ENCODE assay signal across 22 mouse cellular contexts in genomic region chr1:121343966-121344365, GRCm38 (mm10). TPM values are rescaled to one million over a fixed set of nuclear protein-coding genes. Genes with fewer than 3 reads are reported as not detected.
DNase-seq lines count a peak whose midpoint lies in the region; ATAC-seq and TF ChIP-seq lines count a peak whose summit lies in the region.
"Had no signal": no experiment of that assay in that cellular context is flagged by ENCODE, and none has a peak within 500 bp of the region (broad histone marks: within the 10 kb centered on the region; RNA-seq: fewer than 3 reads in every experiment).

No protein-coding gene starts in this region.

- no peak overlapping the region for H3K4me3 ChIP-seq in intestine, embryonic 15.5 days (replicated peaks)
- H3K4me3 ChIP-seq in intestine, postnatal 0 days (ENCODE audit: low read depth, low read length): no peak overlapping the region
- no peak overlapping the region for H3K4me3 ChIP-seq in lung, embryonic 16.5 days (ENCODE audit: low read length)
- no peak overlapping the region for H3K4me3 ChIP-seq in intestine, embryonic 16.5 days (ENCODE audit: low read length)
- H3K4me3 ChIP-seq in stomach, embryonic 16.5 days (replicated peaks; ENCODE audit: low read length): no peak overlapping the region
- H3K4me3 ChIP-seq: embryonic facial prominence, embryonic 13.5 days; forebrain, embryonic 12.5 days; heart, adult 2 months; heart, embryonic 12.5 days; hindbrain, embryonic 10.5 days had no signal

- H3K4me1 ChIP-seq in intestine, embryonic 15.5 days (replicated peaks): no peaks in the 10 kb centered on the region
- no peaks in the 10 kb centered on the region for H3K4me1 ChIP-seq in intestine, postnatal 0 days (replicated peaks; ENCODE audit: control insufficient read depth, insufficient read depth, low read length)
- no peaks in the 10 kb centered on the region; the same call in 1 of the 2 replicates for H3K4me1 ChIP-seq in lung, embryonic 16.5 days (replicated peaks; ENCODE audit: control insufficient read depth, insufficient read depth, low read length)
- peaks cover 7% of the 10 kb centered on the region; the same call in 1 of the 2 replicates for H3K4me1 ChIP-seq in intestine, embryonic 16.5 days (ENCODE audit: control insufficient read depth, insufficient read depth, low read length)
- no peaks in the 10 kb centered on the region for H3K4me1 ChIP-seq in stomach, embryonic 16.5 days (ENCODE audit: control insufficient read depth, insufficient read depth, low read length)
- H3K4me1 ChIP-seq: embryonic facial prominence, embryonic 13.5 days; forebrain, embryonic 12.5 days; heart, embryonic 12.5 days; hindbrain, embryonic 10.5 days had no signal

- no peak overlapping the region; the same call in 1 of the 2 replicates for H3K4me2 ChIP-seq in intestine, embryonic 15.5 days (replicated peaks)
- H3K4me2 ChIP-seq in intestine, postnatal 0 days (replicated peaks; ENCODE audit: low read depth): no peak overlapping the region
- H3K4me2 ChIP-seq in lung, embryonic 16.5 days (ENCODE audit: low read depth, low read length): no peak overlapping the region
- no peak overlapping the region for H3K4me2 ChIP-seq in intestine, embryonic 16.5 days (ENCODE audit: low read depth, low read length)
- no peak overlapping the region; the same call in 1 of the 2 replicates for H3K4me2 ChIP-seq in stomach, embryonic 16.5 days (ENCODE audit: low read depth, low read length)
- H3K4me2 ChIP-seq: embryonic facial prominence, embryonic 13.5 days; forebrain, embryonic 12.5 days; heart, embryonic 12.5 days had no signal

- WGBS in intestine, embryonic 15.5 days: 32% methylated on average over 5 of the region's 5 CpGs
- WGBS in intestine, postnatal 0 days: 20% methylated on average over 5 of the region's 5 CpGs
- 38% methylated on average over 5 of the region's 5 CpGs for WGBS in lung, embryonic 16.5 days
- WGBS in intestine, embryonic 16.5 days: 33% methylated on average over 5 of the region's 5 CpGs
- WGBS in stomach, embryonic 16.5 days: 27% methylated on average over 5 of the region's 5 CpGs

- TF ChIP-seq CTCF in intestine, postnatal 0 days (IDR thresholded peaks at IDR 0.05; ENCODE audit: low read depth): no peak

- no peaks in the 10 kb centered on the region for H3K27me3 ChIP-seq in intestine, embryonic 15.5 days (replicated peaks)
- H3K27me3 ChIP-seq in intestine, postnatal 0 days (replicated peaks; ENCODE audit: control insufficient read depth, insufficient read depth, low read length): no peaks in the 10 kb centered on the region
- no peaks in the 10 kb centered on the region for H3K27me3 ChIP-seq in lung, embryonic 16.5 days (ENCODE audit: control insufficient read depth, insufficient read depth, low read depth, low read length)
- H3K27me3 ChIP-seq in intestine, embryonic 16.5 days (replicated peaks; ENCODE audit: control insufficient read depth, insufficient read depth, low read length): no peaks in the 10 kb centered on the region
- no peaks in the 10 kb centered on the region for H3K27me3 ChIP-seq in stomach, embryonic 16.5 days (ENCODE audit: control insufficient read depth, insufficient read depth, low read length)
- H3K27me3 ChIP-seq: CH12.LX; embryonic facial prominence, embryonic 13.5 days; forebrain, embryonic 12.5 days; heart, embryonic 12.5 days had no signal

- H3K36me3 ChIP-seq in intestine, embryonic 15.5 days: no peaks in the 10 kb centered on the region
- H3K36me3 ChIP-seq in intestine, postnatal 0 days (ENCODE audit: control insufficient read depth, insufficient read depth): no peaks in the 10 kb centered on the region
- H3K36me3 ChIP-seq in lung, embryonic 16.5 days (ENCODE audit: control insufficient read depth, insufficient read depth, low read length): no peaks in the 10 kb centered on the region
- no peaks in the 10 kb centered on the region for H3K36me3 ChIP-seq in intestine, embryonic 16.5 days (ENCODE audit: control insufficient read depth, insufficient read depth, low read length)
- no peaks in the 10 kb centered on the region for H3K36me3 ChIP-seq in stomach, embryonic 16.5 days (ENCODE audit: control insufficient read depth, insufficient read depth, low read length)
- H3K36me3 ChIP-seq: embryonic facial prominence, embryonic 13.5 days; forebrain, embryonic 12.5 days; heart, embryonic 12.5 days; hindbrain, embryonic 10.5 days had no signal

- no peak overlapping the region for H3K27ac ChIP-seq in intestine, embryonic 15.5 days
- no peak overlapping the region for H3K27ac ChIP-seq in intestine, postnatal 0 days (ENCODE audit: low read depth, low read length)
- H3K27ac ChIP-seq in lung, embryonic 16.5 days (ENCODE audit: low read length): no peak overlapping the region
- no peak overlapping the region for H3K27ac ChIP-seq in intestine, embryonic 16.5 days (ENCODE audit: low read length)
- H3K27ac ChIP-seq in stomach, embryonic 16.5 days (ENCODE audit: low read length): 0 out of 2 replicates have a peak overlapping the region, but pooled peaks have one; percentile 7
- H3K27ac ChIP-seq: embryonic facial prominence, embryonic 13.5 days; forebrain, embryonic 12.5 days; heart, adult 2 months; hindbrain, embryonic 10.5 days had no signal

- H3K9me3 ChIP-seq in intestine, embryonic 15.5 days: no peaks in the 10 kb centered on the region
- H3K9me3 ChIP-seq in intestine, postnatal 0 days (ENCODE audit: control insufficient read depth): no peaks in the 10 kb centered on the region
- no peaks in the 10 kb centered on the region for H3K9me3 ChIP-seq in lung, embryonic 16.5 days (ENCODE audit: control insufficient read depth, low read length)
- H3K9me3 ChIP-seq in intestine, embryonic 16.5 days (ENCODE audit: control insufficient read depth, low read length): no peaks in the 10 kb centered on the region
- no peaks in the 10 kb centered on the region for H3K9me3 ChIP-seq in stomach, embryonic 16.5 days (replicated peaks; ENCODE audit: control insufficient read depth, low read length)
- H3K9me3 ChIP-seq: embryonic facial prominence, embryonic 13.5 days; forebrain, embryonic 12.5 days; heart, embryonic 12.5 days; hindbrain, embryonic 10.5 days had no signal

- peak; percentile 70 for ATAC-seq in intestine, embryonic 15.5 days
- no peak for ATAC-seq in intestine, postnatal 0 days
- ATAC-seq in lung, embryonic 16.5 days (ENCODE audit: low read depth): peak; percentile 52; the same call in 1 of the 2 replicates
- peak; percentile 71 for ATAC-seq in intestine, embryonic 16.5 days
- ATAC-seq in stomach, embryonic 16.5 days (ENCODE audit: insufficient read depth, low FRiP score): peak; percentile 85; the same call in 1 of the 2 replicates
- ATAC-seq: activated CD4-positive, CD25-positive, alpha-beta regulatory T cell, adult 4 months; forebrain, embryonic 16.5 days; Patski had no signal

- no peak overlapping the region for H3K9ac ChIP-seq in intestine, embryonic 15.5 days
- H3K9ac ChIP-seq in intestine, postnatal 0 days (ENCODE audit: low read depth, low read length): no peak overlapping the region
- no peak overlapping the region for H3K9ac ChIP-seq in lung, embryonic 16.5 days (ENCODE audit: low read length)
- no peak overlapping the region for H3K9ac ChIP-seq in intestine, embryonic 16.5 days (ENCODE audit: low read depth, low read length)
- no peak overlapping the region for H3K9ac ChIP-seq in stomach, embryonic 16.5 days (ENCODE audit: low read length)
- H3K9ac ChIP-seq: embryonic facial prominence, embryonic 13.5 days; forebrain, embryonic 12.5 days; heart, embryonic 12.5 days had no signal

- no peak for DNase-seq in lung, postnatal 14 days
- DNase-seq in right cerebral cortex, postnatal 14 days: no peak
- DNase-seq: adrenal gland, adult 2 months; adrenal gland, postnatal 25 days; cerebellum, adult 18-20 months; cerebellum, adult 9-11 months; cerebellum, postnatal 36 days; gastrocnemius, postnatal 10 days; heart, adult 2 months had no signal

RNA-seq across cellular contexts. Expression of gene Insig2, which starts 11.6 kb away (rescaled TPM):
- 25.6 and 31.9 TPM in 2 replicates for polyA plus RNA-seq in intestine, embryonic 15.5 days (2015; fragmentation: Nextera tagmentation; extraction: Ambion mirVana)
- polyA plus RNA-seq in intestine, postnatal 0 days (2015; fragmentation: Nextera tagmentation; extraction: Ambion mirVana): 36.9 and 38.9 TPM in 2 replicates
- polyA plus RNA-seq in lung, embryonic 16.5 days (2015; fragmentation: Nextera tagmentation; extraction: Ambion mirVana): 34.3 and 38.3 TPM in 2 replicates
- 24.5 and 25.1 TPM in 2 replicates for polyA plus RNA-seq in intestine, embryonic 16.5 days (2015; fragmentation: Nextera tagmentation; extraction: Ambion mirVana)
- 27.9 and 29.6 TPM in 2 replicates for polyA plus RNA-seq in stomach, embryonic 16.5 days (2015; fragmentation: Nextera tagmentation; extraction: Ambion mirVana)
